Mouse (Mus musculus) intestine, embryonic 16.5 days (tissue): ENCODE results near the gene Aym1. TPM values are rescaled to one million over a fixed set of nuclear protein-coding genes. Genes with fewer than 3 reads are reported as not detected.

Source experiments
- microRNA-seq: library from miRNA; unstranded; fragments of <30 nt; microRNA quantifications from one replicate; pipeline ENCODE4, GENCODE M21; 2016
- polyA plus RNA-seq: library from polyadenylated mRNA; unstranded; fragments of >200 nt; fragmentation: Nextera tagmentation; extraction: Ambion mirVana; gene quantifications from 2 replicates; pipeline ENCODE4 v1.2.1, GENCODE M21; 2015

The Aym1 gene
- polyA plus RNA-seq, 1 experiment from 2014 or later = not detected

Small RNAs within 50 kb of the gene (microRNA-seq; reads per million reads assigned to microRNA genes)
- gene Mir7229 (not detected), gene Mir7230 (not detected)

Other genes with a start within 250 kb of the Aym1 start
- gene 2900026A02Rik, start 136.1 kb upstream of the Aym1 start, polyA plus RNA-seq = 8.3 and 9.5 TPM in 2 replicates
- 0.13 and 0.28 TPM in 2 replicates for gene Tmem211, start 130.4 kb upstream of the Aym1 start, polyA plus RNA-seq
- gene Sgsm1, start 46.5 kb upstream of the Aym1 start, polyA plus RNA-seq = 10.3 and 11.1 TPM in 2 replicates
- 5.6 and 5.8 TPM in 2 replicates for gene Wscd2, start 133.0 kb downstream of the Aym1 start, polyA plus RNA-seq